In the genomic region with DNA sequence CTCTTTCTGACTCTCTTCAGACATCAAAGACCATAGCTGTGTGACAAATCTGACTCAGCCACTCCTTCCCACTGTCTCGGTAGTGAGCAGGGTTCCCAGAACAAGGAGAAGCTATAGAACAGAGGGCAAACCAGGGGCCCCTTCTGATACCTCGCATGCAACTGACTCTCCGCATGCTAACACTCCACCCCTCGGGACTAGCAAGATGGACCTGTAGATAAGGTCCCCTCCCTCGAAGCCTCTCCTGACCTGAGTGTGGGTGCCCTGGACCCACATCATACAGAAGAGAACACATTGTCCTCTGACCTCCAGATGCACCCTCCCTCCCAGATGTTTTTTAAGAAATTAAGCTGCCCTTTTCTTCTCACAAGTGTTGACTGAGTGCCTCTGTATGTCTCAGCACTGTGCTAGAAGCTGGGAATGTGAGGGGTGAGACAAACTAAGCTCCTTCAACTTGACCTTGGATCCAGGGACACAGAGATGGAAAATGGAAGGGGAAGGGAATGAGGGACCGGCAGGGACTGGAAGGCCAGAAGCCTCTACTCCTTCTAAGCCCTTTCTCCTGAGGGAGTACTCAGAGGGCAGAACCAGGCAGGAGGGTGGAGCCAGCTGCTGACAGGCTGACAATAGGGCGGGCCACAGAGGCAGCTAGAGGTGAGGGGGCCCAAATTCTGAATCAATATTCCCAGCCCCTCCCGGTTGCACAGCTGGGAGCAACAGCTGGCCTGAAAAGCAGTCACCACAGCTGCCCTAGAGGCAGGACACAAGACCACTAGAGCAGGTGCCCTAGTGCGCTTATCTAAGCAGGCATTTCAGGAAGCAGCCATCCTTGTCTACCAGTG, we compare ENCODE assay signal across 7 mouse cellular contexts. TPM values are rescaled to one million over a fixed set of nuclear protein-coding genes. Genes with fewer than 3 reads are reported as not detected.
DNase-seq lines count a peak whose midpoint lies in the region; ATAC-seq lines count a peak whose summit lies in the region.

No protein-coding gene starts in this region.

- ATAC-seq in heart, embryonic 13.5 days (ENCODE audit: extremely low read depth, insufficient number of reproducible peaks, low FRiP score, low TSS enrichment) = no peak
- ATAC-seq in midbrain, embryonic 12.5 days (ENCODE audit: low FRiP score, low read depth) = no peak

- WGBS in heart, embryonic 13.5 days = 19% methylated on average over 9 of the region's 9 CpGs
- WGBS in midbrain, embryonic 12.5 days = 27% methylated on average over 9 of the region's 9 CpGs

- H3K27me3 ChIP-seq in heart, embryonic 13.5 days (replicated peaks) = no peaks in the 10 kb centered on the region
- peaks cover 35% of the 10 kb centered on the region for H3K27me3 ChIP-seq in midbrain, embryonic 12.5 days

- peak overlapping the region; percentile 82 for H3K27ac ChIP-seq in heart, embryonic 13.5 days (replicated peaks)
- no peak overlapping the region for H3K27ac ChIP-seq in midbrain, embryonic 12.5 days (replicated peaks)

- H3K4me1 ChIP-seq in heart, embryonic 13.5 days = peaks cover 65% of the 10 kb centered on the region
- H3K4me1 ChIP-seq in midbrain, embryonic 12.5 days = peaks cover 35% of the 10 kb centered on the region

- H3K4me3 ChIP-seq in heart, embryonic 13.5 days = peak overlapping the region; percentile 62
- no peak overlapping the region for H3K4me3 ChIP-seq in midbrain, embryonic 12.5 days

- H3K9me3 ChIP-seq in heart, embryonic 13.5 days = no peaks in the 10 kb centered on the region
- H3K9me3 ChIP-seq in midbrain, embryonic 12.5 days = no peaks in the 10 kb centered on the region

- H3K9ac ChIP-seq in heart, embryonic 13.5 days = peak overlapping the region; percentile 86
- H3K9ac ChIP-seq in midbrain, embryonic 12.5 days (replicated peaks) = 0 out of 2 replicates have a peak overlapping the region, but pooled peaks have one; percentile 20

- H3K36me3 ChIP-seq in heart, embryonic 13.5 days = peaks cover 14% of the 10 kb centered on the region
- H3K36me3 ChIP-seq in midbrain, embryonic 12.5 days = no peaks in the 10 kb centered on the region

- peak; percentile 22 for DNase-seq in urinary bladder, postnatal 14 days (ENCODE audit: low spot score)
- no peak for DNase-seq in urinary bladder, postnatal 4 days (ENCODE audit: low spot score in 2 of 2)
- DNase-seq in kidney, postnatal 10 days = peak; percentile 39
- DNase-seq in T-cell, adult 2 months (ENCODE audit: low spot score) = no peak
- DNase-seq in urinary bladder, postnatal 25 days (ENCODE audit: low spot score) = no peak

- peak overlapping the region; percentile 73 for H3K4me2 ChIP-seq in heart, embryonic 13.5 days
- H3K4me2 ChIP-seq in midbrain, embryonic 12.5 days (replicated peaks) = peak overlapping the region; percentile 96

RNA-seq across cellular contexts. Expression of a gene that starts 2.6 kb away (rescaled TPM):
- polyA plus RNA-seq in heart, embryonic 13.5 days (2015; fragmentation: Nextera tagmentation; extraction: Ambion mirVana) = 13.9 and 16.8 TPM in 2 replicates
- polyA plus RNA-seq in midbrain, embryonic 12.5 days (2016; fragmentation: Nextera tagmentation; extraction: Ambion mirVana) = 8.3 and 10.7 TPM in 2 replicates

Comparison
In these comparisons a context has a peak if more than half of its experiments do, and no peak if none do; other contexts are left out.
1. DNase-seq: peak in urinary bladder, postnatal 14 days (single experiment) and kidney, postnatal 10 days (single experiment); none in urinary bladder, postnatal 4 days (0 of 2), T-cell, adult 2 months (single experiment) and urinary bladder, postnatal 25 days (single experiment).